Mouse (Mus musculus): ENCODE data around the gene Kcnj12. TPM values are rescaled to one million over a fixed set of nuclear protein-coding genes. Genes with fewer than 3 reads are reported as not detected.

Kcnj12 gene
- total and polyA plus RNA-seq, 3 experiments: not detected

DNA sequence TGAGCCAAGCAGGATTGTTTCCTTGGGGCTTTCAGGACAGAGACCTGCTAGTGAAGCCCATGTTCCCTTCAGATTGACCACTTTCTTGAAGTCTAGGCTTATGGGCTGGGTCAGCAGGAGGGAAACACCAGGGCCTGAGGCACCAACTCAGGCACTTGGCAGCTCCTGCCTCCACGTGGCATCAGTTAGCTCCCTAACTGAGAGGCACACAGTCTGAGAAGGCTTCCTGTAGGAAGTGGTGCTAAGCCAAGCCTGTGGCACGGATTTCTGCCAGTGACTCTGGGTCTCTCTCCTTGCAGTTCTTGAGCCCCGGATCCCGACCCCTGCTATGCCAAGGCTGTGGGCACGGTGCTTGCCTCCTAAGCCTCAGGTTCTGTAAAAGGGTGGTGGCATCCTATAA, 22.4 kb downstream of the Kcnj12 start:
- TF ChIP-seq HCFC1 (IDR thresholded peaks at IDR 0.05; ENCODE audit: low read depth, low read length) (no peak), JUND (IDR thresholded peaks at IDR 0.05; ENCODE audit: low read depth, low read length) (no peak), ZC3H11A (IDR thresholded peaks at IDR 0.05; ENCODE audit: low read depth, low read length) (no peak), USF1 (IDR thresholded peaks at IDR 0.05; ENCODE audit: low read depth, low read length) (no peak), MXI1 (IDR thresholded peaks at IDR 0.05; ENCODE audit: low read depth, low read length) (no peak), ZKSCAN1 (IDR thresholded peaks at IDR 0.05; ENCODE audit: low read depth, low read length) (no peak), USF2 (IDR thresholded peaks at IDR 0.05; ENCODE audit: borderline replicate concordance in 1 of 2, insufficient read depth in 1 of 2, low read depth in 1 of 2, low read length in 2 of 2) (no peak), BHLHE40 (IDR thresholded peaks at IDR 0.05; ENCODE audit: borderline replicate concordance, low read depth, low read length) (no peak), TBP (IDR thresholded peaks at IDR 0.05; ENCODE audit: low read depth, low read length) (no peak), NRF1 (IDR thresholded peaks at IDR 0.05; ENCODE audit: insufficient read depth, low read depth, low read length, poor library complexity, severe bottlenecking) (no peak), POLR2A (IDR thresholded peaks at IDR 0.05; ENCODE audit: control insufficient read depth in 1 of 2, insufficient read depth in 1 of 2, low read depth in 1 of 2, low read length in 2 of 2, poor library complexity in 1 of 2) (no peak), ZNF384 (IDR thresholded peaks at IDR 0.05; ENCODE audit: low read depth, low read length) (no peak), MAFK (IDR thresholded peaks at IDR 0.05; ENCODE audit: borderline replicate concordance, low read depth, low read length) (no peak), MEF2A (IDR thresholded peaks at IDR 0.05; ENCODE audit: extremely low read depth, insufficient replicate concordance, low read depth, low read length, poor library complexity, severe bottlenecking) (no peak), GABPA (IDR thresholded peaks at IDR 0.05; ENCODE audit: low read depth, low read length) (no peak), TCF12 (IDR thresholded peaks at IDR 0.05; ENCODE audit: low read depth, low read length) (no peak)
- H3K4me1 ChIP-seq (ENCODE audit: control insufficient read depth in 1 of 2, insufficient read depth in 2 of 2, low read length in 2 of 2): peaks cover 0 to 9% of the 10 kb centered on the region in 2 experiments; a peak in 3 of 4 replicates
- no peaks in the 10 kb centered on the region for H3K9me3 ChIP-seq (replicated peaks; ENCODE audit: insufficient read depth, low read length)
- no peak overlapping the region for H3K9ac ChIP-seq (ENCODE audit: control insufficient read depth, low read depth, low read length, poor library complexity, severe bottlenecking)
- H3K36me3 ChIP-seq (ENCODE audit: control insufficient read depth in 1 of 2, insufficient read depth in 2 of 2, low read length in 2 of 2): no peaks in the 10 kb centered on the region
- H3K27me3 ChIP-seq (ENCODE audit: control insufficient read depth in 1 of 2, insufficient read depth in 2 of 2, low read length in 2 of 2): peaks cover 2 to 3% of the 10 kb centered on the region in 2 experiments; a peak in 3 of 4 replicates
- no peak overlapping the region for H3K27ac ChIP-seq (ENCODE audit: control insufficient read depth, low read depth, low read length)
- no peak for DNase-seq (ENCODE audit: low read depth, low spot score)
- no peak overlapping the region for H3K4me3 ChIP-seq (ENCODE audit: control insufficient read depth in 1 of 2, insufficient read depth in 1 of 2, low read depth in 2 of 2, low read length in 2 of 2)
- H3K79me2 ChIP-seq (ENCODE audit: control insufficient read depth, insufficient read depth, low read length, poor library complexity): no peaks in the 10 kb centered on the region

DNA sequence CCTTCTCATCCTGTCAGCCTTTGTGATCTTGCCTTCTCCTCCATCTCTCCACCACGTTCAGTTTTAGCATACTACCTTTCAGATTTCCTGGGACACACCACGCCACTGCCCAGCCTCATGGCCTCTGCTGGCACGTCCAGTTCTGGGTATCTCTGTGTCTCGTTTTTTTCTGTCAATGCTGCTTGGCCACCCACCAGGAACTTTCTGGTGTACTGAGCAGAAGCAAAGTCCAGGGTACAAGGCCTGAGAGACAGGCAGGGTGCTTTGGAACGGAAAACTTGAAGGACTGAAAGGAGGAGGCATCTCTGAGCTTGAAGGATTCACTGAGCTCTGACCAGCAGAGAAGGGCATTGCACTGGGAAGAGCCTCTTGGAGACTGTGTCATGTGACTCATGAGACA, 25.1 kb downstream of the Kcnj12 start:
- Histone ChIP-seq H3K36me3 (ENCODE audit: control insufficient read depth in 1 of 2, insufficient read depth in 2 of 2, low read length in 2 of 2) (no peaks in the 10 kb centered on the region), H3K27ac (ENCODE audit: control insufficient read depth, low read depth, low read length) (no peak overlapping the region), H3K4me1 (ENCODE audit: control insufficient read depth in 1 of 2, insufficient read depth in 2 of 2, low read length in 2 of 2) (peaks cover 0 to 7% of the 10 kb centered on the region in 2 experiments; a peak in 3 of 4 replicates), H3K9ac (ENCODE audit: control insufficient read depth, low read depth, low read length, poor library complexity, severe bottlenecking) (no peak overlapping the region), H3K27me3 (ENCODE audit: control insufficient read depth in 1 of 2, insufficient read depth in 2 of 2, low read length in 2 of 2) (peaks cover 8 to 13% of the 10 kb centered on the region in 2 experiments), H3K79me2 (ENCODE audit: control insufficient read depth, insufficient read depth, low read length, poor library complexity) (no peaks in the 10 kb centered on the region), H3K4me3 (ENCODE audit: control insufficient read depth in 1 of 2, insufficient read depth in 1 of 2, low read depth in 2 of 2, low read length in 2 of 2) (no peak overlapping the region), H3K9me3 (replicated peaks; ENCODE audit: insufficient read depth, low read length) (no peaks in the 10 kb centered on the region)
- no peak for DNase-seq (ENCODE audit: low read depth, low spot score)
- TF ChIP-seq MYC (IDR thresholded peaks at IDR 0.05; ENCODE audit: low read depth, low read length) (no peak), ZC3H11A (IDR thresholded peaks at IDR 0.05; ENCODE audit: low read depth, low read length) (no peak), CTCF (IDR thresholded peaks at IDR 0.05 in 2 of 3, conservative IDR thresholded peaks at IDR 0.05 in 1 of 3; ENCODE audit: control insufficient read depth in 1 of 3, insufficient read depth in 1 of 3, low read depth in 2 of 3, low read length in 3 of 3, poor library complexity in 1 of 3, severe bottlenecking in 1 of 3) (no peak), MXI1 (IDR thresholded peaks at IDR 0.05; ENCODE audit: low read depth, low read length) (no peak), POLR2A (IDR thresholded peaks at IDR 0.05; ENCODE audit: control insufficient read depth in 1 of 2, insufficient read depth in 1 of 2, low read depth in 1 of 2, low read length in 2 of 2, poor library complexity in 1 of 2) (no peak), NELFE (IDR thresholded peaks at IDR 0.05; ENCODE audit: low read depth, low read length) (no peak), JUND (IDR thresholded peaks at IDR 0.05; ENCODE audit: low read depth, low read length) (no peak), UBTF (IDR thresholded peaks at IDR 0.05; ENCODE audit: borderline replicate concordance, insufficient read depth, low read depth, low read length) (no peak), RAD21 (IDR thresholded peaks at IDR 0.05; ENCODE audit: low read depth, low read length) (no peak), MAX (IDR thresholded peaks at IDR 0.05; ENCODE audit: low read length) (no peak), RCOR1 (IDR thresholded peaks at IDR 0.05; ENCODE audit: low read depth, low read length) (no peak), TCF12 (IDR thresholded peaks at IDR 0.05; ENCODE audit: low read depth, low read length) (no peak), CHD2 (IDR thresholded peaks at IDR 0.05; ENCODE audit: low read length) (no peak)
